Mouse (Mus musculus): ENCODE measurements around the gene Gm44973. TPM values are rescaled to one million over a fixed set of nuclear protein-coding genes. Genes with fewer than 3 reads are reported as not detected.

Gm44973 gene
- total and polyA plus RNA-seq, 3 experiments = not detected

DNA sequence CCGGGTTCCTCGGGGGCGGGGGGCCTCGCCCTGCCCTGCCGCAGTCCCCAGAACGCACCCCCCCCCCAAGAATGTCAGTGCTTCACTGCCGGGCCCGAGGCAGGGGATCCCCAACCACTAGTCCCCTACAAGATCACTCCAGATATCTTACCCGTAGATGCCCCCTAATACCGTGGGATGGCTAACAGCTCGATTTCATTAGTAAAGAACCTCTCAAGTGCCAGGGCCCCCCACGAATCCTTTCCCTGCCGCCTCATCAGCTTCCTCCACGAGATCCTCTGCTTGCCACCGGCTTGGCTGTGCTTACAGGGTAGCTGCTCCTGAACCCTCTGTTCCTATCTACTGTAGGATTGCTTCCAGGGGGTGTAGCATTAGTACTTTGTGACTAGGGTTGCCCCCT, 5.4 kb downstream of the Gm44973 start:
- ATAC-seq (ENCODE audit: extremely low read depth, insufficient number of reproducible peaks, low FRiP score, poor library complexity, severe bottlenecking) = no peak
- H3K36me3 ChIP-seq (replicated peaks) = peaks cover 66% of the 10 kb centered on the region

DNA sequence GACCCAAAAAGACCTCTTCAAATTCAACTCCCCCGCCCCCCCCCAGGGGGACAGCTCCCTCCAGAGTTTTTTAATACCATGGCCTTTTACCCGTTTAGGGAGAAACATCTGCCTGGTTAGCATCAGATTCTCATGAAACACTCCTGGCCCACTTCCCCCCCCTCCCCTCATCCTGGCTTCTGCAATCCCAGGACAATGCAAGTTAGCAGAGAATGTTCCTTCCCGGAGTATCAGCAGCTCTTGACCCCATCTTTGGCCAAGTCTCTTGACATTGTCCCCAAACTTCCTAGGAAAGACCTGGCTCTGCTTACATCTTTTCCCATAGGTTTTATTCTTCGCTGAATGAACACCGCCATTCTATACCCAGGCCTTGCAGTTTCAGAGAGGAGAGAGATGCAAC, 5.9 kb downstream of the Gm44973 start:
- H3K36me3 ChIP-seq (replicated peaks) = peaks cover 72% of the 10 kb centered on the region
- ATAC-seq (ENCODE audit: extremely low read depth, insufficient number of reproducible peaks, low FRiP score, poor library complexity, severe bottlenecking) (no peak), DNase-seq (ENCODE audit: low spot score) (no peak)
- H3K4me1 ChIP-seq (ENCODE audit: insufficient read depth, low read depth, low read length) = peaks cover 75% of the 10 kb centered on the region
- no peak for TF ChIP-seq TAL1 (conservative IDR thresholded peaks at IDR 0.05; ENCODE audit: low read depth, low read length)
- TF ChIP-seq POLR2AphosphoS5 (IDR thresholded peaks at IDR 0.05; ENCODE audit: insufficient replicate concordance, low read depth, low read length) = no peak
- TF ChIP-seq GATA2 (IDR thresholded peaks at IDR 0.05; ENCODE audit: borderline replicate concordance, low read depth, low read length) = no peak
- peaks cover 13% of the 10 kb centered on the region for H3K9me3 ChIP-seq (replicated peaks)
- peak overlapping the region; percentile 80 for H3K4me3 ChIP-seq (ENCODE audit: low read depth, low read length)
- H3K27me3 ChIP-seq (ENCODE audit: insufficient read depth, low read length) = no peaks in the 10 kb centered on the region

More for the DNA sequence above, 5.4 kb downstream of the Gm44973 start:
- DNase-seq (ENCODE audit: low spot score) = no peak
- H3K4me3 ChIP-seq (ENCODE audit: low read depth, low read length) = peak overlapping the region; percentile 80
- H3K27me3 ChIP-seq (ENCODE audit: insufficient read depth, low read length) = no peaks in the 10 kb centered on the region
- peaks cover 13% of the 10 kb centered on the region for H3K9me3 ChIP-seq (replicated peaks)
- TF ChIP-seq POLR2AphosphoS5 (IDR thresholded peaks at IDR 0.05; ENCODE audit: insufficient replicate concordance, low read depth, low read length) (no peak), CTCF (IDR thresholded peaks at IDR 0.05; ENCODE audit: low read depth, low read length) (no peak), TAL1 (conservative IDR thresholded peaks at IDR 0.05; ENCODE audit: low read depth, low read length) (no peak), GATA2 (IDR thresholded peaks at IDR 0.05; ENCODE audit: borderline replicate concordance, low read depth, low read length) (no peak), GATA1 (IDR thresholded peaks at IDR 0.05; ENCODE audit: borderline replicate concordance, low read length) (no peak)
- peaks cover 75% of the 10 kb centered on the region for H3K4me1 ChIP-seq (ENCODE audit: insufficient read depth, low read depth, low read length)

DNA sequence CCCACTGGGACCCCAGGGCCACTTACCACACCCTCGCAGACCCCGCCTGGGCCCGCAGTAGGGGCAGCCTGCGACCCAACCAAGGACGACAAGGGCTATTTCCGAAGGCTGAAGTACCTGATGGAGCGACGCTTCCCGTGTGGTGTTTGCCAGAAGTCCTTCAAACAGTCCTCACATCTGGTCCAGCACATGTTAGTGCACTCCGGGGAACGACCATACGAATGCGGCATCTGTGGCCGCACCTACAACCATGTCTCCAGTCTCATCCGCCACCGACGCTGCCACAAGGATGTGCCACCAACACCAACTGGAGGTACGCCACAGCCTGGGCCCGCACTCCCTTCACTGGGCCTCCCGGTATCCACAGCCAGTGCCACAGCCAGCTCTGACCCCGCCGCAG, 14.2 kb downstream of the Gm44973 start:
- H3K4me1 ChIP-seq (ENCODE audit: insufficient read depth, low read depth, low read length) = peaks cover 26% of the 10 kb centered on the region
- peak overlapping the region; percentile 54 for H3K4me3 ChIP-seq (ENCODE audit: low read depth, low read length)
- peaks cover 33% of the 10 kb centered on the region for H3K9me3 ChIP-seq (replicated peaks)
- H3K27me3 ChIP-seq (ENCODE audit: insufficient read depth, low read length) = peaks cover 12% of the 10 kb centered on the region; the same call in 1 of the 2 replicates
- DNase-seq (ENCODE audit: low spot score) = no peak
- no peak for TF ChIP-seq TAL1 (conservative IDR thresholded peaks at IDR 0.05; ENCODE audit: low read depth, low read length)
- TF ChIP-seq GATA1 (IDR thresholded peaks at IDR 0.05; ENCODE audit: borderline replicate concordance, low read length) = no peak
- no peak for TF ChIP-seq POLR2AphosphoS5 (IDR thresholded peaks at IDR 0.05; ENCODE audit: insufficient replicate concordance, low read depth, low read length)
- no peak for TF ChIP-seq CTCF (IDR thresholded peaks at IDR 0.05; ENCODE audit: low read depth, low read length)
- no peak for TF ChIP-seq GATA2 (IDR thresholded peaks at IDR 0.05; ENCODE audit: borderline replicate concordance, low read depth, low read length)
- H3K36me3 ChIP-seq (replicated peaks) = peaks cover 98% of the 10 kb centered on the region
- ATAC-seq (ENCODE audit: extremely low read depth, insufficient number of reproducible peaks, low FRiP score, poor library complexity, severe bottlenecking) = no peak

DNA sequence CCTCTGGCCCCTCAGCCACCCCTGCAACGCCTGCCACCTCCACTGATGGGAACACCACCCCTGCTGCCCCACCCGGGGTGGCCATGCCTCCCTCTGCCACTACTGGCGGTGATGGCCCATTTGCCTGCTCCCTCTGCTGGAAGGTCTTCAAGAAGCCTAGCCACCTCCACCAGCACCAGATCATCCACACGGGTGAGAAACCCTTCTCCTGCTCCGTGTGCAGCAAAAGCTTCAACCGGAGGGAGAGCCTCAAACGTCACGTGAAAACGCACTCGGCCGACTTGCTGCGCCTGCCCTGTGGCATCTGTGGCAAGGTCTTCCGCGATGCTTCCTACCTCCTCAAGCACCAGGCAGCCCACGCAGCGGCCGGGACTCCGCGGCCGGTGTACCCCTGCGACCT, 14.7 kb downstream of the Gm44973 start:
- no peak for TF ChIP-seq TAL1 (conservative IDR thresholded peaks at IDR 0.05; ENCODE audit: low read depth, low read length)
- no peak for TF ChIP-seq GATA1 (IDR thresholded peaks at IDR 0.05; ENCODE audit: borderline replicate concordance, low read length)
- no peak for TF ChIP-seq GATA2 (IDR thresholded peaks at IDR 0.05; ENCODE audit: borderline replicate concordance, low read depth, low read length)
- TF ChIP-seq CTCF (IDR thresholded peaks at IDR 0.05; ENCODE audit: low read depth, low read length) = no peak
- TF ChIP-seq POLR2AphosphoS5 (IDR thresholded peaks at IDR 0.05; ENCODE audit: insufficient replicate concordance, low read depth, low read length) = no peak
- H3K36me3 ChIP-seq (replicated peaks) = peaks cover 98% of the 10 kb centered on the region
- peak overlapping the region; percentile 54 for H3K4me3 ChIP-seq (ENCODE audit: low read depth, low read length)
- peaks cover 33% of the 10 kb centered on the region for H3K9me3 ChIP-seq (replicated peaks)
- H3K27me3 ChIP-seq (ENCODE audit: insufficient read depth, low read length) = peaks cover 12% of the 10 kb centered on the region; the same call in 1 of the 2 replicates
- peaks cover 22% of the 10 kb centered on the region for H3K4me1 ChIP-seq (ENCODE audit: insufficient read depth, low read depth, low read length)
- DNase-seq (ENCODE audit: low spot score) = no peak
- no peak for ATAC-seq (ENCODE audit: extremely low read depth, insufficient number of reproducible peaks, low FRiP score, poor library complexity, severe bottlenecking)

DNA sequence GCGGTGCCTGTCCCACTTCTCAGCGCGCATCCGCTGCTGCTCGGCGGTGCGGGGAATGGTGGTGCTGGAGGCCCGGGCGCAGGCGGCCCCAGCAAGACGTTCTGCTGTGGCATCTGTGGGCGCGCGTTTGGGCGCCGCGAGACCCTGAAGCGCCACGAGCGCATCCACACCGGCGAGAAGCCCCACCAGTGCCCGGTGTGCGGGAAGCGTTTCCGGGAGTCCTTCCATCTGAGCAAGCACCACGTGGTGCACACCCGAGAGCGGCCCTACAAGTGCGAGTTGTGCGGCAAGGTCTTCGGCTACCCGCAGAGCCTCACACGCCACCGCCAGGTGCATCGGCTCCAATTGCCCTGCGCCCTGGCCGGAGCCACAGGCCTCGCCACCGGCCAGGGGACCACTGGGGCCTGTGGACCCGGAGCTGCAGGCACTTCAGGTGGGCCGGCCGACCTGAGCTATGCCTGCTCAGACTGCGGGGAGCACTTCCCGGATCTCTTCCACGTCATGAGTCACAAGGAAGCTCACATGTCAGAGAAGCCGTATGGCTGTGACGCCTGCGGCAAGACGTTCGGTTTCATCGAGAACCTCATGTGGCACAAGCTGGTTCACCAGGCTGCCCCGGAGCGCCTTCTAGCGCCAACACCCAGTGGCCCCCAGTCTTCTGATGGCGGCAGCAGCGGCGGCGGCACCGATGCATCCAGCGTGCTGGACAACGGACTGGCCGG, 15.4 kb downstream of the Gm44973 start:
- Histone ChIP-seq H3K4me1 (ENCODE audit: insufficient read depth, low read depth, low read length) (peaks cover 17% of the 10 kb centered on the region), H3K27me3 (ENCODE audit: insufficient read depth, low read length) (peaks cover 12% of the 10 kb centered on the region; the same call in 1 of the 2 replicates), H3K4me3 (ENCODE audit: low read depth, low read length) (peak overlapping the region; percentile 54), H3K9me3 (replicated peaks) (peaks cover 33% of the 10 kb centered on the region), H3K36me3 (replicated peaks) (peaks cover 98% of the 10 kb centered on the region)
- ATAC-seq (ENCODE audit: extremely low read depth, insufficient number of reproducible peaks, low FRiP score, poor library complexity, severe bottlenecking) = no peak
- DNase-seq (ENCODE audit: low spot score) = no peak
- TF ChIP-seq GATA1 (IDR thresholded peaks at IDR 0.05; ENCODE audit: borderline replicate concordance, low read length) (no peak), CTCF (IDR thresholded peaks at IDR 0.05; ENCODE audit: low read depth, low read length) (no peak), POLR2AphosphoS5 (IDR thresholded peaks at IDR 0.05; ENCODE audit: insufficient replicate concordance, low read depth, low read length) (no peak), GATA2 (IDR thresholded peaks at IDR 0.05; ENCODE audit: borderline replicate concordance, low read depth, low read length) (no peak), TAL1 (conservative IDR thresholded peaks at IDR 0.05; ENCODE audit: low read depth, low read length) (no peak)

DNA sequence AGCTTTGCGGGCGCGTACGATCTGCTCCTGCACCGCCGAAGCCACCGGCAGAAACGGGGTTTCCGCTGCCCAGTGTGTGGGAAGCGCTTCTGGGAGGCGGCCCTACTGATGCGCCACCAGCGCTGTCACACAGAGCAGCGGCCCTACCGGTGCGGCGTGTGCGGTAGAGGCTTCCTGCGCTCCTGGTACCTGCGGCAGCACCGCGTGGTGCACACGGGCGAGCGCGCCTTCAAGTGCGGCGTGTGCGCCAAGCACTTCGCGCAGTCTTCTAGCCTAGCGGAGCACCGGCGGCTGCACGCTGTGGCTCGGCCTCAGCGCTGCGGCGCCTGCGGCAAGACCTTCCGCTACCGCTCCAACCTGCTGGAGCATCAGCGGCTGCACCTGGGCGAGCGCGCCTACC, 16.2 kb downstream of the Gm44973 start:
- Histone ChIP-seq H3K36me3 (replicated peaks) (peaks cover 98% of the 10 kb centered on the region), H3K27me3 (ENCODE audit: insufficient read depth, low read length) (peaks cover 12% of the 10 kb centered on the region; the same call in 1 of the 2 replicates), H3K9me3 (replicated peaks) (peaks cover 33% of the 10 kb centered on the region), H3K4me3 (ENCODE audit: low read depth, low read length) (peak overlapping the region; percentile 54; the same call in 1 of the 2 replicates), H3K4me1 (ENCODE audit: insufficient read depth, low read depth, low read length) (peaks cover 15% of the 10 kb centered on the region)
- ATAC-seq (ENCODE audit: extremely low read depth, insufficient number of reproducible peaks, low FRiP score, poor library complexity, severe bottlenecking) (no peak), DNase-seq (ENCODE audit: low spot score) (no peak)
- TF ChIP-seq POLR2AphosphoS5 (IDR thresholded peaks at IDR 0.05; ENCODE audit: insufficient replicate concordance, low read depth, low read length) (no peak), GATA2 (IDR thresholded peaks at IDR 0.05; ENCODE audit: borderline replicate concordance, low read depth, low read length) (no peak), TAL1 (conservative IDR thresholded peaks at IDR 0.05; ENCODE audit: low read depth, low read length) (no peak), GATA1 (IDR thresholded peaks at IDR 0.05; ENCODE audit: borderline replicate concordance, low read length) (no peak), CTCF (IDR thresholded peaks at IDR 0.05; ENCODE audit: low read depth, low read length) (no peak)

All from G1E (cell line).